12 mouse cellular contexts compared by ENCODE assay signal in genomic region chr11:76148055-76149008, GRCm38 (mm10). TPM values are rescaled to one million over a fixed set of nuclear protein-coding genes. Genes with fewer than 3 reads are reported as not detected.
DNase-seq lines count a peak whose midpoint lies in the region; ATAC-seq lines count a peak whose summit lies in the region.
"Had no signal": no experiment of that assay in that cellular context is flagged by ENCODE, and none has a peak within 500 bp of the region (broad histone marks: within the 10 kb centered on the region; RNA-seq: fewer than 3 reads in every experiment).

No protein-coding gene starts in this region.

- H3K27me3 ChIP-seq in neural tube, embryonic 13.5 days = no peaks in the 10 kb centered on the region
- H3K27me3 ChIP-seq in hindbrain, embryonic 14.5 days (ENCODE audit: control insufficient read depth, insufficient read depth, low read length) = no peaks in the 10 kb centered on the region
- no peaks in the 10 kb centered on the region for H3K27me3 ChIP-seq in stomach, embryonic 16.5 days (ENCODE audit: control insufficient read depth, insufficient read depth, low read length)
- H3K27me3 ChIP-seq: limb, embryonic 13.5 days had no signal

- ATAC-seq in neural tube, embryonic 13.5 days (ENCODE audit: low read depth) = no peak
- 0 out of 2 replicates have a peak, but pooled peaks have one; percentile 11 for ATAC-seq in hindbrain, embryonic 14.5 days (ENCODE audit: low FRiP score)
- ATAC-seq in stomach, embryonic 16.5 days (ENCODE audit: insufficient read depth, low FRiP score) = peak; percentile 78; the same call in 1 of the 2 replicates

- no peak overlapping the region for H3K9ac ChIP-seq in neural tube, embryonic 13.5 days
- no peak overlapping the region for H3K9ac ChIP-seq in hindbrain, embryonic 14.5 days
- H3K9ac ChIP-seq in stomach, embryonic 16.5 days (ENCODE audit: low read length) = no peak overlapping the region
- H3K9ac ChIP-seq: limb, embryonic 13.5 days had no signal

- no peak overlapping the region for H3K4me3 ChIP-seq in neural tube, embryonic 13.5 days
- H3K4me3 ChIP-seq in hindbrain, embryonic 14.5 days (replicated peaks; ENCODE audit: low read length) = no peak overlapping the region
- H3K4me3 ChIP-seq in stomach, embryonic 16.5 days (replicated peaks; ENCODE audit: low read length) = no peak overlapping the region
- H3K4me3 ChIP-seq: limb, embryonic 13.5 days; myocyte had no signal

- no peaks in the 10 kb centered on the region for H3K9me3 ChIP-seq in neural tube, embryonic 13.5 days
- H3K9me3 ChIP-seq in hindbrain, embryonic 14.5 days (ENCODE audit: control insufficient read depth, low read length) = no peaks in the 10 kb centered on the region
- H3K9me3 ChIP-seq in stomach, embryonic 16.5 days (replicated peaks; ENCODE audit: control insufficient read depth, low read length) = no peaks in the 10 kb centered on the region
- H3K9me3 ChIP-seq: limb, embryonic 13.5 days had no signal

- intact Hi-C loops in heart, postnatal 10 days (cut with DNase I) = no loop called here
- intact Hi-C loops in heart, postnatal 25 days (cut with DNase I) = no loop called here

- H3K27ac ChIP-seq in neural tube, embryonic 13.5 days (replicated peaks) = peak overlapping the region; percentile 53; the same call in 1 of the 2 replicates
- H3K27ac ChIP-seq in hindbrain, embryonic 14.5 days = peak overlapping the region; percentile 39
- peak overlapping the region; percentile 81 for H3K27ac ChIP-seq in stomach, embryonic 16.5 days (ENCODE audit: low read length)
- H3K27ac ChIP-seq: limb, embryonic 13.5 days had no signal

- no peak overlapping the region for H3K4me2 ChIP-seq in neural tube, embryonic 13.5 days
- no peak overlapping the region for H3K4me2 ChIP-seq in hindbrain, embryonic 14.5 days (replicated peaks)
- peak overlapping the region; percentile 3; the same call in 1 of the 2 replicates for H3K4me2 ChIP-seq in stomach, embryonic 16.5 days (ENCODE audit: low read depth, low read length)
- H3K4me2 ChIP-seq: limb, embryonic 13.5 days had no signal

- H3K36me3 ChIP-seq in neural tube, embryonic 13.5 days = peaks cover 26% of the 10 kb centered on the region; the same call in 1 of the 2 replicates
- peaks cover 12% of the 10 kb centered on the region for H3K36me3 ChIP-seq in hindbrain, embryonic 14.5 days (replicated peaks; ENCODE audit: control insufficient read depth, insufficient read depth)
- no peaks in the 10 kb centered on the region for H3K36me3 ChIP-seq in stomach, embryonic 16.5 days (ENCODE audit: control insufficient read depth, insufficient read depth, low read length)

- peaks cover 19% of the 10 kb centered on the region for H3K4me1 ChIP-seq in neural tube, embryonic 13.5 days (replicated peaks)
- H3K4me1 ChIP-seq in hindbrain, embryonic 14.5 days (replicated peaks; ENCODE audit: control insufficient read depth, insufficient read depth, low read length) = peaks cover 12% of the 10 kb centered on the region
- H3K4me1 ChIP-seq in stomach, embryonic 16.5 days (ENCODE audit: control insufficient read depth, insufficient read depth, low read length) = peaks cover 25% of the 10 kb centered on the region

- peak; percentile 22 to 27 for DNase-seq in heart, postnatal 10 days
- DNase-seq in heart, postnatal 25 days (ENCODE audit: low spot score) = no peak
- no peak for DNase-seq in neural tube, embryonic 10.5 days (ENCODE audit: extremely low spot score, low spot score)
- no peak for DNase-seq in hindbrain, embryonic 14.5 days (ENCODE audit: low spot score)
- no peak for DNase-seq in spleen, adult 18-20 months
- DNase-seq in cerebellum, adult 9-11 months = no peak
- DNase-seq: gastrocnemius, postnatal 14 days; thymus, adult 2 months had no signal

- 67% methylated on average over 8 of the region's 8 CpGs for WGBS in neural tube, embryonic 13.5 days
- 73% methylated on average over 8 of the region's 8 CpGs for WGBS in hindbrain, embryonic 14.5 days
- 41% methylated on average over 8 of the region's 8 CpGs for WGBS in stomach, embryonic 16.5 days

RNA-seq across cellular contexts. Expression of gene Vps53, which starts 31.1 kb away (rescaled TPM):
- 10 to 100 TPM; 31.0 to 32.7 TPM for total RNA-seq in heart, postnatal 10 days (2021)
- total RNA-seq in heart, postnatal 25 days (2021) = 10 to 100 TPM; 26.1 to 30.3 TPM
- polyA plus RNA-seq in neural tube, embryonic 13.5 days (2015; fragmentation: Nextera tagmentation; extraction: Ambion mirVana) = 68.7 and 69.3 TPM in 2 replicates
- polyA plus RNA-seq in hindbrain, embryonic 14.5 days (2014; fragmentation: Nextera tagmentation; extraction: Ambion mirVana) = 66.7 and 67.0 TPM in 2 replicates
- 48.5 and 55.5 TPM in 2 replicates for polyA plus RNA-seq in stomach, embryonic 16.5 days (2015; fragmentation: Nextera tagmentation; extraction: Ambion mirVana)

RNA-seq across cellular contexts. Expression of gene Fam57a, which starts 31.1 kb away (rescaled TPM):
- 1 to 10 TPM; 8.0 to 8.3 TPM for total RNA-seq in heart, postnatal 10 days (2021)
- total RNA-seq in heart, postnatal 25 days (2021) = 1 to 10 TPM; 4.1 TPM
- polyA plus RNA-seq in neural tube, embryonic 13.5 days (2015; fragmentation: Nextera tagmentation; extraction: Ambion mirVana) = 28.4 and 28.6 TPM in 2 replicates
- 29.3 and 30.1 TPM in 2 replicates for polyA plus RNA-seq in hindbrain, embryonic 14.5 days (2014; fragmentation: Nextera tagmentation; extraction: Ambion mirVana)
- polyA plus RNA-seq in stomach, embryonic 16.5 days (2015; fragmentation: Nextera tagmentation; extraction: Ambion mirVana) = 173 and 315 TPM in 2 replicates

Comparison
In these comparisons a context has a peak if more than half of its experiments do, and no peak if none do; other contexts are left out.
1. DNase-seq: peak in heart, postnatal 10 days (2 of 2); none in heart, postnatal 25 days (single experiment), neural tube, embryonic 10.5 days (single experiment), hindbrain, embryonic 14.5 days (single experiment), spleen, adult 18-20 months (0 of 2) and cerebellum, adult 9-11 months (single experiment).
2. Peak in every context shown above with its lines, with median percentiles within 50 percentile points of each other: H3K27ac ChIP-seq.